Mouse (Mus musculus): Measurements from ENCODE around the gene Ubald2. TPM values are rescaled to one million over a fixed set of nuclear protein-coding genes. Genes with fewer than 3 reads are reported as not detected.

Ubald2 gene
- total and polyA plus RNA-seq, 3 experiments: 56.8 to 77.7 TPM; not detected in 1

- no peak for DNase-seq (ENCODE audit: low read depth, low spot score)
- Histone ChIP-seq H3K36me3 (ENCODE audit: control insufficient read depth in 1 of 2, insufficient read depth in 2 of 2, low read length in 2 of 2) (peaks cover 0 to 2% of the 10 kb centered on the region in 2 experiments; a peak in 2 of 4 replicates), H3K27ac (ENCODE audit: control insufficient read depth, low read depth, low read length) (no peak overlapping the region), H3K9me3 (replicated peaks; ENCODE audit: insufficient read depth, low read length) (no peaks in the 10 kb centered on the region), H3K4me3 (ENCODE audit: control insufficient read depth in 1 of 2, insufficient read depth in 1 of 2, low read depth in 2 of 2, low read length in 2 of 2) (no peak overlapping the region), H3K9ac (ENCODE audit: control insufficient read depth, low read depth, low read length, poor library complexity, severe bottlenecking) (no peak overlapping the region), H3K27me3 (ENCODE audit: control insufficient read depth in 1 of 2, insufficient read depth in 2 of 2, low read length in 2 of 2) (no peaks in the 10 kb centered on the region), H3K79me2 (ENCODE audit: control insufficient read depth, insufficient read depth, low read length, poor library complexity) (no peaks in the 10 kb centered on the region), H3K4me1 (ENCODE audit: control insufficient read depth in 1 of 2, insufficient read depth in 2 of 2, low read length in 2 of 2) (peaks cover 1 to 10% of the 10 kb centered on the region in 2 experiments; a peak in 2 of 4 replicates)
- TF ChIP-seq TBP (IDR thresholded peaks at IDR 0.05; ENCODE audit: low read depth, low read length) (no peak), MAZ (IDR thresholded peaks at IDR 0.05; ENCODE audit: low read depth, low read length) (no peak), UBTF (IDR thresholded peaks at IDR 0.05; ENCODE audit: borderline replicate concordance, insufficient read depth, low read depth, low read length) (no peak), ELF1 (IDR thresholded peaks at IDR 0.05; ENCODE audit: low read depth, low read length) (no peak), MXI1 (IDR thresholded peaks at IDR 0.05; ENCODE audit: low read depth, low read length) (0 out of 2 replicates have a peak, but pooled peaks have one; percentile 14), KAT2A (conservative IDR thresholded peaks at IDR 0.05; ENCODE audit: low read depth, low read length) (no peak)
These were observed 15.6 kb upstream of the Ubald2 start for GRCm38 (mm10) chr11:116418194-116418840.

- H3K4me3 ChIP-seq (ENCODE audit: control insufficient read depth in 1 of 2, insufficient read depth in 1 of 2, low read depth in 2 of 2, low read length in 2 of 2): no peak overlapping the region
These were observed 14.9 kb upstream of the Ubald2 start for GRCm38 (mm10) chr11:116418841-116419462.

GRCm38 (mm10) chr11:116421102-116421501, 12.8 kb upstream of the Ubald2 start:
- Histone ChIP-seq H3K9ac (ENCODE audit: control insufficient read depth, low read depth, low read length, poor library complexity, severe bottlenecking) (no peak overlapping the region), H3K4me1 (ENCODE audit: control insufficient read depth in 1 of 2, insufficient read depth in 2 of 2, low read length in 2 of 2) (peaks cover 10 to 17% of the 10 kb centered on the region in 2 experiments), H3K36me3 (ENCODE audit: control insufficient read depth in 1 of 2, insufficient read depth in 2 of 2, low read length in 2 of 2) (peaks cover 0 to 14% of the 10 kb centered on the region in 2 experiments; a peak in 2 of 4 replicates), H3K27me3 (ENCODE audit: control insufficient read depth in 1 of 2, insufficient read depth in 2 of 2, low read length in 2 of 2) (no peaks in the 10 kb centered on the region), H3K79me2 (ENCODE audit: control insufficient read depth, insufficient read depth, low read length, poor library complexity) (no peaks in the 10 kb centered on the region), H3K27ac (ENCODE audit: control insufficient read depth, low read depth, low read length) (no peak overlapping the region), H3K4me3 (ENCODE audit: control insufficient read depth in 1 of 2, insufficient read depth in 1 of 2, low read depth in 2 of 2, low read length in 2 of 2) (no peak overlapping the region), H3K9me3 (replicated peaks; ENCODE audit: insufficient read depth, low read length) (no peaks in the 10 kb centered on the region)
- no peak for TF ChIP-seq ZNF384 (IDR thresholded peaks at IDR 0.05; ENCODE audit: low read depth, low read length)
- no peak for TF ChIP-seq ZMIZ1 (IDR thresholded peaks at IDR 0.05; ENCODE audit: low read depth, low read length)
- TF ChIP-seq GATA1 (IDR thresholded peaks at IDR 0.05; ENCODE audit: low read depth, low read length): no peak
- TF ChIP-seq MAFK (IDR thresholded peaks at IDR 0.05; ENCODE audit: borderline replicate concordance, low read depth, low read length): no peak
- TF ChIP-seq CHD1 (IDR thresholded peaks at IDR 0.05; ENCODE audit: low read depth, low read length): no peak
- no peak for TF ChIP-seq CTCF (IDR thresholded peaks at IDR 0.05 in 2 of 3, conservative IDR thresholded peaks at IDR 0.05 in 1 of 3; ENCODE audit: control insufficient read depth in 1 of 3, insufficient read depth in 1 of 3, low read depth in 2 of 3, low read length in 3 of 3, poor library complexity in 1 of 3, severe bottlenecking in 1 of 3)
- TF ChIP-seq RCOR1 (IDR thresholded peaks at IDR 0.05; ENCODE audit: low read depth, low read length): no peak
- no peak for TF ChIP-seq POLR2AphosphoS5 (IDR thresholded peaks at IDR 0.05; ENCODE audit: borderline replicate concordance, low read depth, low read length)
- no peak for TF ChIP-seq MAZ (IDR thresholded peaks at IDR 0.05; ENCODE audit: low read depth, low read length)
- no peak for TF ChIP-seq MYB (IDR thresholded peaks at IDR 0.05; ENCODE audit: low read depth, low read length)
- no peak for TF ChIP-seq KAT2A (conservative IDR thresholded peaks at IDR 0.05; ENCODE audit: low read depth, low read length)
- no peak for DNase-seq (ENCODE audit: low read depth, low spot score)

More at GRCm38 (mm10) chr11:116418841-116419462, 14.9 kb upstream of the Ubald2 start:
- TF ChIP-seq NRF1 (IDR thresholded peaks at IDR 0.05; ENCODE audit: insufficient read depth, low read depth, low read length, poor library complexity, severe bottlenecking): no peak
- TF ChIP-seq ZMIZ1 (IDR thresholded peaks at IDR 0.05; ENCODE audit: low read depth, low read length): no peak
- TF ChIP-seq MYB (IDR thresholded peaks at IDR 0.05; ENCODE audit: low read depth, low read length): no peak
- TF ChIP-seq UBTF (IDR thresholded peaks at IDR 0.05; ENCODE audit: borderline replicate concordance, insufficient read depth, low read depth, low read length): no peak
- TF ChIP-seq CHD1 (IDR thresholded peaks at IDR 0.05; ENCODE audit: low read depth, low read length): no peak
- no peak for TF ChIP-seq MAX (IDR thresholded peaks at IDR 0.05; ENCODE audit: low read length)
- TF ChIP-seq JUND (IDR thresholded peaks at IDR 0.05; ENCODE audit: low read depth, low read length): no peak
- no peak for TF ChIP-seq E2F4 (IDR thresholded peaks at IDR 0.05; ENCODE audit: borderline replicate concordance, low read depth, low read length)
- TF ChIP-seq NELFE (IDR thresholded peaks at IDR 0.05; ENCODE audit: low read depth, low read length): no peak
- no peak for TF ChIP-seq SMC3 (IDR thresholded peaks at IDR 0.05; ENCODE audit: low read depth, low read length)
- no peak for TF ChIP-seq CHD2 (IDR thresholded peaks at IDR 0.05; ENCODE audit: low read length)
- TF ChIP-seq CTCF (IDR thresholded peaks at IDR 0.05 in 2 of 3, conservative IDR thresholded peaks at IDR 0.05 in 1 of 3; ENCODE audit: control insufficient read depth in 1 of 3, insufficient read depth in 1 of 3, low read depth in 2 of 3, low read length in 3 of 3, poor library complexity in 1 of 3, severe bottlenecking in 1 of 3): no peak
- no peak for TF ChIP-seq TBP (IDR thresholded peaks at IDR 0.05; ENCODE audit: low read depth, low read length)
- TF ChIP-seq MAFK (IDR thresholded peaks at IDR 0.05; ENCODE audit: borderline replicate concordance, low read depth, low read length): no peak
- Histone ChIP-seq H3K27me3 (ENCODE audit: control insufficient read depth in 1 of 2, insufficient read depth in 2 of 2, low read length in 2 of 2) (no peaks in the 10 kb centered on the region), H3K9ac (ENCODE audit: control insufficient read depth, low read depth, low read length, poor library complexity, severe bottlenecking) (no peak overlapping the region), H3K4me1 (ENCODE audit: control insufficient read depth in 1 of 2, insufficient read depth in 2 of 2, low read length in 2 of 2) (peaks cover 3 to 10% of the 10 kb centered on the region in 2 experiments; a peak in 3 of 4 replicates), H3K79me2 (ENCODE audit: control insufficient read depth, insufficient read depth, low read length, poor library complexity) (no peaks in the 10 kb centered on the region), H3K9me3 (replicated peaks; ENCODE audit: insufficient read depth, low read length) (no peaks in the 10 kb centered on the region), H3K27ac (ENCODE audit: control insufficient read depth, low read depth, low read length) (no peak overlapping the region), H3K36me3 (ENCODE audit: control insufficient read depth in 1 of 2, insufficient read depth in 2 of 2, low read length in 2 of 2) (peaks cover 0 to 5% of the 10 kb centered on the region in 2 experiments; a peak in 2 of 4 replicates)
- DNase-seq (ENCODE audit: low read depth, low spot score): no peak
